Comparison of ENCODE assay signal across 27 mouse cellular contexts in genomic region chr9:100964106-100964505, GRCm38 (mm10).
DNase-seq lines count a peak whose midpoint lies in the region; ATAC-seq and TF ChIP-seq lines count a peak whose summit lies in the region.
"Had no signal": no experiment of that assay in that cellular context is flagged by ENCODE, and none has a peak within 500 bp of the region (broad histone marks: within the 10 kb centered on the region; RNA-seq: fewer than 3 reads in every experiment).

No protein-coding gene starts in this region.

- H3K4me2 ChIP-seq in hindbrain, embryonic 14.5 days (replicated peaks): no peak overlapping the region
- H3K4me2 ChIP-seq: embryonic facial prominence, embryonic 13.5 days; forebrain, embryonic 15.5 days; heart, embryonic 13.5 days; hindbrain, embryonic 15.5 days; intestine, embryonic 15.5 days had no signal

- WGBS in hindbrain, embryonic 14.5 days: 81% methylated on average over 4 of the region's 4 CpGs

- H3K27ac ChIP-seq in hindbrain, embryonic 14.5 days: no peak overlapping the region
- H3K27ac ChIP-seq: embryonic facial prominence, embryonic 10.5 days; embryonic facial prominence, embryonic 13.5 days; forebrain, embryonic 15.5 days; gastrocnemius, adult 2 months; heart, embryonic 13.5 days; hindbrain, embryonic 15.5 days; intestine, embryonic 15.5 days had no signal

- peaks cover 81% of the 10 kb centered on the region for H3K4me1 ChIP-seq in E14TG2a.4 (replicated peaks; ENCODE audit: low read depth, low read length)
- H3K4me1 ChIP-seq in hindbrain, embryonic 14.5 days (replicated peaks; ENCODE audit: control insufficient read depth, insufficient read depth, low read length): 0 out of 2 replicates have a peak, but pooled peaks cover 7% of the 10 kb centered on the region
- H3K4me1 ChIP-seq: heart, embryonic 13.5 days; hindbrain, embryonic 15.5 days; intestine, embryonic 15.5 days had no signal

- H3K27me3 ChIP-seq in E14TG2a.4 (ENCODE audit: insufficient read depth, low read length): no peaks in the 10 kb centered on the region
- H3K27me3 ChIP-seq in hindbrain, embryonic 14.5 days (ENCODE audit: control insufficient read depth, insufficient read depth, low read length): no peaks in the 10 kb centered on the region
- H3K27me3 ChIP-seq: embryonic facial prominence, embryonic 13.5 days; forebrain, embryonic 12.5 days; forebrain, embryonic 15.5 days; heart, embryonic 13.5 days; hindbrain, embryonic 15.5 days; intestine, embryonic 15.5 days; Patski had no signal

- no peaks in the 10 kb centered on the region for H3K9me3 ChIP-seq in E14TG2a.4 (ENCODE audit: low read length)
- H3K9me3 ChIP-seq in hindbrain, embryonic 14.5 days (ENCODE audit: control insufficient read depth, low read length): no peaks in the 10 kb centered on the region
- H3K9me3 ChIP-seq: embryonic facial prominence, embryonic 10.5 days; embryonic facial prominence, embryonic 13.5 days; forebrain, embryonic 12.5 days; forebrain, embryonic 15.5 days; heart, embryonic 13.5 days; hindbrain, embryonic 15.5 days; intestine, embryonic 15.5 days had no signal

- no peak for TF ChIP-seq CTCF in E14TG2a.4 (conservative IDR thresholded peaks at IDR 0.05; ENCODE audit: low read length)

- DNase-seq in frontal cortex, postnatal 36 days (ENCODE audit: low spot score in 2 of 2): no peak
- DNase-seq in MEL-GATA-1-ER (ENCODE audit: extremely low read depth, low read depth): peak; percentile 25
- no peak for DNase-seq in hindbrain, embryonic 14.5 days (ENCODE audit: low spot score)
- DNase-seq in urinary bladder, postnatal 4 days (ENCODE audit: low spot score in 2 of 2): no peak
- DNase-seq: adrenal gland, adult 2 months; adrenal gland, postnatal 14 days; cerebellum, adult 11 months; cerebellum, adult 2 months; cerebellum, adult 9-11 months; cerebellum, postnatal 25 days; gastrocnemius, adult 2 months; gastrocnemius, postnatal 14 days; heart, adult 18-20 months; heart, postnatal 14 days; heart, postnatal 4 days; kidney, adult 11 months had no signal

- H3K36me3 ChIP-seq in E14TG2a.4 (ENCODE audit: insufficient read depth, low read length): peaks cover 76% of the 10 kb centered on the region
- 0 out of 2 replicates have a peak, but pooled peaks cover 4% of the 10 kb centered on the region for H3K36me3 ChIP-seq in hindbrain, embryonic 14.5 days (replicated peaks; ENCODE audit: control insufficient read depth, insufficient read depth)
- H3K36me3 ChIP-seq: forebrain, embryonic 12.5 days; intestine, embryonic 15.5 days had no signal

- no peak overlapping the region for H3K9ac ChIP-seq in hindbrain, embryonic 14.5 days
- H3K9ac ChIP-seq: embryonic facial prominence, embryonic 13.5 days; forebrain, embryonic 12.5 days; forebrain, embryonic 15.5 days; heart, embryonic 13.5 days; hindbrain, embryonic 15.5 days; intestine, embryonic 15.5 days had no signal

- peak; percentile 34; the same call in 1 of the 2 replicates for ATAC-seq in frontal cortex, adult (ENCODE audit: low TSS enrichment)
- ATAC-seq in hindbrain, embryonic 14.5 days (ENCODE audit: low FRiP score): no peak
- ATAC-seq: intestine, embryonic 15.5 days; Patski had no signal

- H3K4me3 ChIP-seq in E14TG2a.4 (replicated peaks; ENCODE audit: low read length): peak overlapping the region; percentile 48
- no peak overlapping the region for H3K4me3 ChIP-seq in hindbrain, embryonic 14.5 days (replicated peaks; ENCODE audit: low read length)
- H3K4me3 ChIP-seq: embryonic facial prominence, embryonic 10.5 days; embryonic facial prominence, embryonic 13.5 days; erythroblast, embryonic 14.5 days; forebrain, embryonic 12.5 days; forebrain, embryonic 15.5 days; gastrocnemius, adult 2 months; heart, embryonic 13.5 days; hindbrain, embryonic 15.5 days; intestine, embryonic 15.5 days had no signal
